Mouse (Mus musculus) Muller cell, postnatal 12 days (primary cell): ENCODE measurements around the gene 2900026A02Rik.

Experiments used
- DNase-seq: peaks from one replicate; pipeline ENCODE4 v3.0.0-alpha.2; 2015; ENCODE audit errors: inconsistent ontology term

Gene 2900026A02Rik

GRCm38 (mm10) chr5:113043531-113043930 lies 177.5 kb downstream of the 2900026A02Rik start:
- DNase-seq = no peak

- DNase-seq = peak; percentile 79
Observed at GRCm38 (mm10) chr5:113041567-113042071, 179.4 kb downstream of the 2900026A02Rik start.

GRCm38 (mm10) chr5:113040776-113041175 lies 180.3 kb downstream of the 2900026A02Rik start:
- no peak for DNase-seq

- DNase-seq = no peak
Observed at GRCm38 (mm10) chr5:113038601-113039000, 182.4 kb downstream of the 2900026A02Rik start.
